Mouse (Mus musculus) 3T3-L1 (cell line): ENCODE results near the gene 1600014C23Rik.

ENCODE experiments used
- DNase-seq: peaks from one replicate; pipeline ENCODE4 v3.0.0-alpha.2; 2015; ENCODE audit warnings: low read depth, low spot score

1600014C23Rik gene

DNA sequence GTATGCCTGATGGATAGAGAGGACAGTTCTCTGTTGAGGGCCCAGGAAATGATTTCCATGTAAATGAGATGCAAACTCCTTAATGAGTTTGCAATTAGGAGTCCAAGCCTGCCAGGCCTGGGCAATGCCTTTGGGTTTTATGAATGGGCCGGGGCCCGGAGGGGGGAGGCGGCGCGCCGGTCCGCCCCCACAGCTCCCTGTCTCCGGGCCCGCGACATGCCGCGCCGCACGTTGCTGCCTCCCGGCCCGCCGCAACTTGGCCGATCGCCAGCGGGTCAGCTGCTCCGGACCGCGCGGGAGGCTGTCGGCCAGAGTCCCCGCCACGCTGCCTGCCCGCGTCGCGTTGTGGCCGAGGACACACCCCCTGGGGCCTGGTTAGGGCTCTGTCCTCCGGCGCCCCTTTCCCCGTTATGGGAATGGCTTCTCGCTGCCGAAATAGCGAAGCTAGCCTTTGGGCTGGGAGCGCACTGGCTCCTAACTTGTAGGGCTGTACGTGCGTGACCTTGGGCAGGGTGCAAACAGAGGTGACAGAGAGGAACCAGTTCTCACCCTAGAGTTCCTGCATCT is at the start of gene 1600014C23Rik:
Gene 1600014C23Rik (minus strand): TSS at position 110 of the 567 bp plus-strand sequence.
- no peak for DNase-seq

DNA sequence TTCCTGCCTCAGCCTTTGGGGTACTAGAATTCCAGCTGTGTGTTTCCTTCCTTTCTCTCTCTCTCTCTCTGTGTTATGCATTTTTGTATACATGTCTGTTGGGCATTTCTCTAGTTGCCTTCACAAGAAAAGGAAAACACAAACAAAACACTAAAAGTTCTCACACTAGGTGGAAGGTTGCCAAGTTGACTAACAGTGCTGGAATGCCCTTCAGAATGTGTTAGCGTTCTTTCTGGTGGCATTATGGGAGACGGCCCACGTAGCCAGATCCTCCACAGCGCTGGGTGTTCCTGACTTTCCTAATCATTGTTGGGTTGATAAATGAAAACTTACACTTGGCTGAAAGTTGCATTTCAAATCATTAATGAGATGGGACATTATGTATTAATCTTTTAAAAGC is 44.8 kb upstream of the 1600014C23Rik start:
- peak; percentile 72 for DNase-seq

DNA sequence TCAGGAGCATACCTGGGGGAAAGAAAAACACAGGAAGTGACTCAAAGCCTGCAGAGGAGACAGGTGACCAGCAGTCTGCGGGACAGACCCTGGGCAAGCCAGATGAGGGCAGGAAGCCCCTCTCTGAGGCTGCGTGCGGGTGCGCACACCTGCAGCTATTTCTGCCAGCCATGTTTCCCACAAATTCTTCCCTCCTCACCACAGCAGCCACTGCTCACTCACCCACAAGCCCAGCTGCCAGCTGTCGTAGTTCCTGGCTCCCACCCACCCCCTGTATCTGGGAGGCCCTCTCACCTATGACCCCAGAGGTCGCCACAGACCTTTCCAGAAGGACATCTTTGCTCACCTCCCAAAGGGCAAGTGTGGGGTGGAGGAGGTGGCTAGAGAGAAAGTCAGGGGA is 43.8 kb upstream of the 1600014C23Rik start:
- DNase-seq: no peak

DNA sequence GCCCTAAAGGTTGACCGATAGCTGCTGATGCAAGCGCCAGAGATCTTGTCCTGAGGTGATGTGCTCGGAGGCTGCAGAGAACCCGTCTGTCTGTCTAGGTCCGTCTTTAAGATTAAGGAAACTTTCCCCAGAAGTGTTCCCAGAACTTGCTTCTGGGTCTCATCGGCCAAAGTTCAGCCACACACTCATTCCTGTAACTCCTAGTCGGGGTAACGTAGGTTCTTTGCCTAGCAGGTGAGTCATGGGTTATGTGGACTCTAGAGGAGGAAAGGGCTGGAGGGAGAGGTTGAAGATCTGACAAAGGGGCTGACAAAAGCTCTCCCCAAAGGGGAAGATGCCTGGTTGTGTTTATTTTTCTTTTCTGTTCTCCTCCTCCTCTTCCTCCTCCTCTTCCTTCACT is 42.5 kb upstream of the 1600014C23Rik start:
- DNase-seq: no peak

DNA sequence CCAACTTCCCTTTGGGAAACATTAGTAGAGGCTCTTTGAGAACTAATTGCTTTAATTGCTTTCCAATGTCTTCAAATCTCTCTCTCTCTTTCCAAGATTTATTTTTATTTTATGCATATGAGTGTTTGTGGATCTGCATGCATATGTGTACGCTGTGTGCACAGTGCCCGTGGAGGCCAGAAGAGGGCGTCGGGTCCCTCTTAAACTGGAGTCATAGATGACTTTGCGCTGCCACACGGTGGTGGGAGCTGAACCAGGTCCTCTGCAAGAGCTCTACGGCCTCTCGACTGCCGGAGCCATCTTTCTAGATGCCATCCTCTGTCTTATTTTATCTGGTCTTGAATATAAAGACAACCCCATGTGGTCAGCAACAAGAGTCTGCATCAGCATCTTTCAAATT is 41.8 kb upstream of the 1600014C23Rik start:
- DNase-seq: no peak

DNA sequence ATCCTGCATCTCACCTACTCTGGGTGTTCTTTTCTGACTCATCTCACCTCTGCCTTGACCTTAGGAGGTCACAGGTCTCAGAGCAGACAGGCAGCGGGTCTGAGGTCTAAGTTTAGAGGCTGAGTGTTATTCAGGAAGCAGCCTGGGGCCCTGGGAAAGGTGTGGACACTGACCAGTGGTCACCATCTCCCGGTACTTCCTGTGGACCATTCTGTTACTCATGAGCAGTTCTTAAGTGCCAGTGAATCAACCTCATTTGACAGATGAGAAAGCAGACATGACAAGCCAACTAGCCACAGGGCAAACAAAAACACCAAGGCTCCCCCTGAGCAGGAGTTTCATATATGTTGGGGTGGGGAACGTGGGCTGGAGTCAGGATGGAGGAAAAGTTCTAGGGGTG is 38.9 kb upstream of the 1600014C23Rik start:
- DNase-seq: peak; percentile 78

DNA sequence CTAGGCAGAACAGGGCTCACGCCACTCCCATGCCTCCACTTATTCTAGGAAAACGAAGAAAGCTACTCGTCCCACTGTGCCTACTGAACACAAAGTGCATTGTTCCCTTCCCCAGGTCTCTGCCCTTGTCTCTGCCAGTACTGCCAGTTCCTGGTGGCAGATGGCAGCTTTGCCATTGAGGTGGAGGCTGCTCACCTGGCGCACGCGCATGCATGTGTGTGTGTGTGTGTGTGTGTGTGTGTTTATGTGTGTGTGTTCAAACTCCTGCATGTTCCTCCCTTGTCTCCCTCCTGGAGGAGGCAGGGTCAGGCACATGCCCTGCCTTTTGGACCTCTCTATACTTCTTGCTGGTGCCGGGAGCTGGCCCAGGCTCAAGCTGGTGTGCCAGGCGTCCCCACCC is 38.5 kb upstream of the 1600014C23Rik start:
- DNase-seq: no peak

DNA sequence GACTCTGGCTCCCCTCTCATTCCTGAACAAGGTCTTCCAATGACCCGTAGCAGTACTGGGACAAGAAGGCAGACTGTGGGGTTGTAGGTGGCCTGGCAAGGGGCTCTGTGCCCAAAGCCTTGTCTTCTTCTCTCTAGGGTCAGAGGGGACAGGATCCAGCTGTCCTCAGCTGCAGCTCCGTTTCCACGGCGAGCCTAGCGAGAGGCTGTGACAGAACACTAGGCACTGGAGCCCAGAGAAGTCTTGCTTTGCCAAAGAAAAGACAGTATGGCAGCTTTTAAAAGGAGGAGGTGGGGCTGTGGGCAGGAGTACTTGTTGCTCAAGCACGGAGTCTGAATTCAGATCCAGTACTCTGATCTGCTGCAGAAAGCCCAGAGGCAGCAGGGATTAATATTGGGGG is 36.8 kb upstream of the 1600014C23Rik start:
- DNase-seq: no peak

DNA sequence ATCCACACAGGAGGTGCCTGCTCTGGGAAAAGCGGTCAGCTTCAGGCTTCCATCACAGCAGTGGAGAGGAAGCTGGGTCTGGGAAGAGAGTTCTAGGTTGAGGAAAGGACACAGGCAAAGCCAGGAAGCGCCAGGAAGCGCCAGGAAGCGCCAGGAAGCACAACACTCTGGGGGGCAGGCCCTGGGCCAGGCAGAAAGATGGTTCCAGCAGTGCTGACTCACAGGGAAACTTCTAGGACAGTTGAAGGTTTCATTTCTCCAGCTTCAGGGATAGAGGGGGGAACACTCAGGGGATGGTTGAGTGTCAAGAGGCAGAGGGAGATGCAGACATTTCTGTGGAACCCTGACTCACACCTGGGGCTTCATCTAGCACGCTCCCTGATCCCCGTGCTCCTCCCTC is 36.2 kb upstream of the 1600014C23Rik start:
- peak; percentile 74 for DNase-seq

DNA sequence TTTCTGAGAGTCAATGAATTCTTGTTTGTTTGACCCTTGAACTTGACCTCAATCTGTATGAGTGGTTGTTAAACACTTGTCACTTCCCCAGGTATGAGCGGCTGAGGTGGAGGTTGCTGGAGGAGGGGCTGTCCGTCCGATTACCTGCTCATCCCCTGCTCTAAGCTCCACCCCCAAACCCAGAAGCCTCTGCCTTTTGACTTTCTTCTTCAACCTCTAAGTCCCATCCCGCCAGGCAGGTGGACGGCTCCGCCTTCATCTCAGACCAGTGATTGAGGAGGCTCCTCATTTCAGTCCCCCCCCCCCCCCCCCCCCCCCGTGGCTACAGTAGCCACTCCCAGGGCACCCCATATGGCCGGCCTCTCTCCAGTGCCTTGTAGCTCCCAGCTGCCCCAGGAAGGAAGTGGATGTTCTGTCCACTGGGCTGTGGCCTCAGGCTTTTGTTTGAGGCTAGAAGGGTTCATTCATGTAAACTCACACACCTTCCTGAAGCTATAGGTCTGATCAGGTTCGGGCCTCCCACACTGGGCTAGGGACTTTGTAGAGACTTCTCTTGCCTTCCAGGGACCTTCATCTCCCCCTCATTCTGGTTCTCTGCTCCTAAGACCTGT is 34.0 kb upstream of the 1600014C23Rik start:
- no peak for DNase-seq

DNA sequence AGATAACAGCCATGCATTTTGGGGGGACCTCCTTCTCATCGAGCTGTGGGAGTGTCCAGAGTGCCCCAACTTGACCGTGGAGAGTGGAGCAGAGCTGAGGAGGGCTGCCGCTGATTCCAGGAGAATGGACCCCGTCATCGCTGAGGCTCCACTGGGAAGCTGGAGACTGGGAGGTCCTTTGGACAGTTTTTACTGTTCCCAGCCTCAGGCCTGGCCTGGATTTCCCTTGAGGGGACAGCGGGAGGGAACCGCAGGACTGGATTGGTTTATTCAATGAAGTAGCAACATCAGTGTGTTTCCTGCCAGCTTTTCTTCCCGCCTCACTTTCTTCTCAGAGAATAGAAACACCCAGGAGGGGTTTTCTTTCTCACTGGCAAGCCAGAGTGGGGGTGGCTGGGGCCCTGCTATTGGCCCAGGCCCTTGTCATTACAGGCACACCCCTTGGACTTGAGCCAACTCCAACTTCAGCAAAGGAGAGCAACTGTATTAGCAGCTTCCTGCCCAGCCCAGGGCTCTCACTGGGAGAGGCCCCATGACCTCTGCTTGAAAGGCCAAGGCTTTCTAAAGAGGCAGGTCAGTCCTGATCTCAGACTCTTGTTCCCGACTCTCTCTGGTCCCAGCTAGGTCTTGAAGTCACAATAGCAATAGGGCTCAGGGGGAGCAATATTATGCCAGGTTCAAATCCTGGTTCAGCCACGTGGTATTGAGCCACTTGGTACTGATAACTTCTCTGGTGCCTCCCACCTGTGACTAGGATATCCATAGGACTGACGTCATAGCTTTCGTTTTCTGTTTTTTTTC is 33.3 kb upstream of the 1600014C23Rik start:
- peak; percentile 96 for DNase-seq

DNA sequence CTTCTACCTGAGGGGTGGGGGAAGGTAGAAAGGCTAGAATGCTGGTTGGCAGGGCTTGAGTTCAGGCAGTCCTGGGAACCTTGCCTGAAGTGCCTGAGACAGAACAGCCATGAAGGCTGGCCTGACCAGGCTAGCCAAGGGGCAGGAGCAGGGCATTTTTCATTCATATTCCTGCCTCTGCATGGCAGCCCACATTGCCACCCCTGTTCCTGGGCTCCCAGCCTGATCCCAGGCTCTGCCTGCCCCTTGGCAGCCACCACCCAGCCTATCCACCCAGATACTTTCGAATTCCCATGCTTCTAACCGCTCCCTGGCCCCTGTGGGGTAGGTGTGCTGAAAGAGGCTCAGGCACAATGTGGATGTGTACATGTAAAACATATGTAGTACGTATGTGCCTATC is 32.3 kb upstream of the 1600014C23Rik start:
- no peak for DNase-seq

DNA sequence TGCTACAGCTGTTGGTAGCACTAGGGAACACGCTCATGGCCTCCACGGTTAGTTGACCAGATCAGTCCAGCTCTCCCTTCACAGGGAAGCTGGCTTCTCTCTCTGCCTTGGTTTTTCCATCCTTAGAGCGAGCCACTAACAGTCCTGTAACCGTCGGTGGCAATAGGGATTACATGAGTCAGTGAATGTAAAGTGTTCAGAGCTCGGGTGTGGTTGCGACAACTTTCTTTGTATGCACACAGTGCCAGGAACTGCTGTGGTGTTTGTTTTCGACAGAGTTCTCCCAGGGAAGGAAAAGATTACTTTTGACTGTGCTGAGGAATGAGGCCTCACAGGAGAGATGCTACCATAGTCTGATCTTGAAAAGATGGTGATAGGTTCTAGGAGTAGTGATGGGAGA is 29.5 kb upstream of the 1600014C23Rik start:
- DNase-seq: no peak

DNA sequence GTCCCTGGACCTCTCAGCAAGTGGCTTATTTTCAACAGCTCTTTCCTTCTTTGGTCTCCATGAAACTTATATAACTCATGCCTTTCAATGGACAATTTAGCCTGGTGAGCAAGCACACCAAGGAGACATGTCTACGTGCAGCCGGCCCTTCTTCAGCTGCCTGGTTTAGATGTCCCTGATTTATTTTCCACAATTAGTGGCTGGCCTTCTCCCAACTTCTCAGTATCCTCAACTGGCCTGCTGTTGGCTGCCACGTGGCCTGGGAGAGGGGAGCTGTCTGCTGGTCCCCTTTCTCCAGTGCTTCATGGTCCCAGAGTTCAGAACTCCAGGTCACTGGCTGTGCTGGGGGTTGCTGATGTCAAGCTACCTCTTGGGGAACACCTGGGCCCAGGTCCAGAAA is 28.3 kb upstream of the 1600014C23Rik start:
- no peak for DNase-seq

DNA sequence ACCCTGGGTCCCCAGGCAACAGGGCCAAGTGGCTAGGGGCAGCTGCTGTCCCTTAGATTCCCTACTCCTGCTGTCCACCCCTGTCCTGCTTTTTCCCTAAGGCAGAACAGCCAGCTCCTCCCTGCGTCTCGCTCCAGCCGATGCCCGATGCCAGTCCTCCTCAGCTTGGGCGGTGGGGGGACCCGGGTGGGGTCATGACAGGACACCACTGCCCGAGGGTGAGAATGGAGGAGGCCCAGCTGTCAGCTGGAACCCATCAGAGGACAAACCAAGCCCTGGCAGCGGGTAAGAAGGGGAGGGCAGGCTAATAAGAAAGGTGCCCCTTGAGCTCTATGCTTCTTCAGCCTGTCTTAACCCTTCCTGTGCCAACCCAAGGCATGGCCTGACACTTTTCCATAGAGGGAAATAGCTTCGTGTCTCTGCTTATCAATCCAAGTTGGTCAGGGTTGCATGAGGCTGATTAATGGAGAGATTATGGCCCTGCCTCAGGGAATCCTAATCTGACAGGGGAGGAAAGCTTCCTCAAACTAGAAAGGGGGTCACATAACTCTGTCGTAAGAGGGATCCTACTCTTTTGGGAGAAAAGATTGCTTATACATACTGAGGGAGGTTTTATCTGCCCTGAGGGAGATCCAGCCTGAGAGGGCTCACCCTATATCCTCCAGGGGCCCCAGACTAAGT is 27.5 kb upstream of the 1600014C23Rik start:
- DNase-seq: no peak

DNA sequence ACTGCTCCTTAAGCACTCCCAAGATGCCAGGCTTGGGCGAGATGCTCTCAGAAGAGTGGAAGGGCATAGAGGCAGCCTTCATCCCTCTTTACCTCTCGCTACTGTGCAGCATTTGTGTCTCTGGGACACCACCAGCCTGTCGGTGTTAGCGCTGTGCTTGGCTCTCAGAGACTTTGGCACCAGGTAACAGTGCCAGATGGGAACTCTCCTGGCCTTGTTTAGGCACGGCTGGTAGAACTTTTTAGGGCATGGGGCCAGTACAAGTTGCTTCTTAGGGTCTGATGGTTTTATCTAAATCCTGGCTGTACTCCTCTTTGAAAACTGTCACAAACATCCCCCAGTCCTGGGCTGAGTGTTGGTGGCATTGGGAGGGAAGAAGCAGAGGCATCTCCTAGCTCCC is 26.1 kb upstream of the 1600014C23Rik start:
- no peak for DNase-seq

DNA sequence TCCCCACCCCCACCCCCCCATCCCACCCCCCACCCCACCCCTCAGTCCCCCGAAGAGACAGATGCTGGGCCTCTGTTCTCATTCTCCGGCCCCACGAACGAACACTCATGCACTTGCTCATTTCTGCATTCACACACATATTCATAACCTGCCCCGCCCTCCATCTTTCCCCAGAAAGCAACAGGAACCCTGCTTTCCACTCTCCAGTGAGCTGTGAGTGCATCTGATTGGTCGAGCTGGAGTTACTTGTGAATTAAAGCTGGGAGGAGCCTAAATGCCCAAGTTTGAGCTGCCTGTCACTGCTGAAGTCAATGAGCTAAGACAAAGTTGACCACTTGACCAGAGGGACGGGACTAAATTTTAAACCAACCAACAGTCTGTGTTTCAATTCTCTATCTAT is 25.2 kb upstream of the 1600014C23Rik start:
- DNase-seq: no peak

DNA sequence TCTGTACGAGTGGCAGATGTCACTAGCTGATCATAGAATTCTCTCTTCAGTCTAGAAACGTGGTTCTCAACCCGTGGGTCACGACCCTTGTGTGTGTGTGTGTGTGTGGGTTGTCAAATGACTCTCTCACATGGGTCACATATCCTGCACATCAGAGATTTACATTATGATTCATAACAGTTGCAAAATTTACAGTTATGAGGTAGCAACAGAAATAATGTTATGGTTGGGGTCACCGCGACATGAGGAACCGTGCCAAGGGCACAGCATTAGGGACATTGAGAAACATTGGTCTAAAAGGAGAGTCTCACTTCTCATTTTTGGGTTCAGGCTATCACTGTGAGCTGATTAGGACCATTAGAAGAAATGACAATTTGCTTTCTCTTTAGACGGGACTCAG is 24.3 kb upstream of the 1600014C23Rik start:
- no peak for DNase-seq

DNA sequence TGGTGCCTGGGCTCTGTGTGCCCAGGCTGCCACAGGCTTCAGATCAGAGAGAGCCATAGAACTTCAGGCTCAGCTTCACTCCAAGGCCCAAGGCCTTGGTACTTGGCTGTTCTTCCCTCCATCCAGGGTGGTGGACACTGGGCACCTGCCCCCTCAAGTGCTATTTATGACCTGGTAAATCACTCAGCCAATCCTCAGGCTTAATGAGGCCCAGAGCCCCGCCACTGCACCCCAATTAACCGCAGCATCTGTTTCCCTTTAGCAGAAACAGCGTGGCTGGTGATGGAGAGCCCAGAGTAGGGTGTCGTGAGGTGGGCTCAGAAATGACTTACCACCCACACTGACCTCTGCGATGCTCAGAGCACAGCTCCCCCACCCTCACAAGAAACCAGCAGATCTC is 23.2 kb upstream of the 1600014C23Rik start:
- DNase-seq: no peak

DNA sequence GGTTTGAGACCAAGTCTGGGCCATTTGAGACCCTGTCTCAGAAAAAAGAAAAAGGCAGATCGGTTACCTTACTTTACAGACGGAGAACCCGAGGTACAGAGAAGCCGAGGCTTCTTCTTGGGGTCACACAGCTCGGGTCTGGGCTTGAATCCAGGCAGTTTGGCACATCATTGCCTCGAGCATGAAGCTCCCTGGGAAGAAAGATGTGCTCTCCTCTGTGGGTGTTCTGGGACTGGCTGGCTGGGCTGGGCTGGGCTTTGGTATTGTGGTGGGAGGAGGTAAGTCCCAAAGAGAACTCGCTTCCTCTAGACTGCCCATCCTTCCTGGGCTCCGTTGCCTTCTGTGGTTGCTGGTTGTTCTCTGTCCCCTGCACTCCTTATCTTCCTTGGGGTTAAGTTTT is 22.7 kb upstream of the 1600014C23Rik start:
- no peak for DNase-seq

DNA sequence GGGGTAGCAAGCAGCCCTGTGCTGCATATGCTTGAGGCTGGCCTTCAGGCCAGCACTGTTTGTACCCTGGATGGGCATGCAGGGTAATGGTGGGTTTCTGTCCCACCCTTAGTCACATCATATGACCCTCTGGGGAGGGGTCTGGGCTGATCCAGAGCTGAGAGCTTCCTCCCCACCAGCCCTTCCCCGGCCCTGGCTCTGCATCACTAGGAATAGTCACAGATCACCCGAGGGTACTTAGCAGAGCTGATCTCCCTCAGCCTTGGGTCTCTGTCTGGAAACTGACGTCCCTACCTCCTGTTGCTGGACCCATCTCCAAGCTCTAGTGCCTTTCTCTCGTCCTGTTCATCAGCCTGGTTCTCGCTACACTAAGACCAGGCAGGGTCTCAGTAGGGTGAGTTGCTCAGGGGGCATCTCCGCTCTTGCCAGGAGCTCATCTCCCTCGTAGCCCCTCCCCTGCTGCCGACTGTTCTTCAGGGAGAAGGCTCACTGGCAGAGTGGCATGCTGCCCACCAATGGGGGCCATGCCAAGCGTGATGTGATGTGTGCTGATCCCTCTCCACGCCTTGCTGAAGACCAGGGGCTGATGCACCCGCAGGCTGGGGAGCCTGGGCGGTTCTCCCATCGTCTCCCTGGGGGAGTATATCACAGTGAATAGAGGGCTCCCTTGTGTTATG is 20.7 kb upstream of the 1600014C23Rik start:
- no peak for DNase-seq

DNA sequence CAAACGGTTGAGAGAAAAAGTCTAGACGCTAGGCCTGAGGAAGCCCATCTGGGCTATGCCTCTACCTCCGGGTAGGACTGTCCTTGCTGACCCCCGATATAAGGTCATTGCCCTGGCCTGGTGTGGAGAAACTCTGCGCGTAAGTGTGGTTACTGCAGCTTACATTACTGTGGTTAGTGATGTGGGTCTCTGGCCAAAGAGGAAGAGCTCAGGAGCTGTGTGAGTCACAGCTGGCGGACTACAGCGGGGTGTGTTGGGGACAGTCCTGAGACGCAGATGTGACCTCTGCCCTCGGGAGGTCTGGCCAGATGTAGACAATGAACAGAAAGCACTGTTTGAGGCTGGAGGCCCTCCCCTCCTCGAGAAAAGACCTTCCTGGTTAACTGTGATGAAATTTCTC is 19.0 kb upstream of the 1600014C23Rik start:
- peak; percentile 99 for DNase-seq
